Mouse (Mus musculus): ENCODE measurements around the gene Ecsit. TPM values are rescaled to one million over a fixed set of nuclear protein-coding genes. Genes with fewer than 3 reads are reported as not detected.
"Not testable (repeated sequence)": the region's sequence is repeated elsewhere in the genome, so short reads cannot be mapped to it uniquely, and the experiment has no call there.

The Ecsit gene
- total RNA-seq, 2 experiments from 2014 or later = 79.5 to 83.6 TPM

DNA sequence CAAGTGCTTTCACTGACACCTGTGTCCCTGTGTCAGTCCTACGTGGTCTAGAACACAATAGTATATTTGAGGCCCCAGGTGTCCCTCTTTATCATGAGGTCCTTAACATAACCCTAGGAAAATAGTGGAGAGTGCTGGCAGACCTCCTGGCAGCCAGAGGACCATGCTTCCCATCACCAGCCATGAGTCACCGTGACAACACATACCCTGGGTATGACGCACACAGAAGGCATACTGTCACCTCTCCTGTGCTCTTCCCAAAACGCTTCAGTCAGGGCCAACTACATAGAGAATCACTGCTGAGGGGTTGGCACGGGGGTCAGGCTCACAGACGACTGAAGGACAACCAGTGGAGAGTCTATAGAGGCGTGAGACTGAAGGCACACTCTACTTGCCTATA, 4.7 kb upstream of the Ecsit start:
- DNase-seq = no peak

DNA sequence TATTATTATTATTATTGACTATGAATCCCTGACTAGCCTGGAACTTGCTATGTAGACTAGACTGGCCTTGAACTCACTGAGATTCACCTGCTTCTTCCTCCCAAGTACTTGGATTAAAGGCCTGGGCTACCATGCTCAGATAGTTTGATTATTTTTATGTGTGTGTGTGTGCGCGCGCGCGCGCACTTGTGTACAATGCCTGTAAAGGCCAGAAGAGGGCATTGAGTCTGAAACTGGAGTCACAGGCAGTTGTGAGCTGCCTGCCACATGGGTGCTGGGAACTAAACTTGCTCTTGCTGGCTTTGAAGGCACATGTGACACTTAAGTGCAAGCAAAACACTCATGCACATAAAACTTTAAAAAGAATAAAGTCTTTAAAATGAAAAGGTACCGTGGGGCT, 4.0 kb upstream of the Ecsit start:
- DNase-seq = no peak

DNA sequence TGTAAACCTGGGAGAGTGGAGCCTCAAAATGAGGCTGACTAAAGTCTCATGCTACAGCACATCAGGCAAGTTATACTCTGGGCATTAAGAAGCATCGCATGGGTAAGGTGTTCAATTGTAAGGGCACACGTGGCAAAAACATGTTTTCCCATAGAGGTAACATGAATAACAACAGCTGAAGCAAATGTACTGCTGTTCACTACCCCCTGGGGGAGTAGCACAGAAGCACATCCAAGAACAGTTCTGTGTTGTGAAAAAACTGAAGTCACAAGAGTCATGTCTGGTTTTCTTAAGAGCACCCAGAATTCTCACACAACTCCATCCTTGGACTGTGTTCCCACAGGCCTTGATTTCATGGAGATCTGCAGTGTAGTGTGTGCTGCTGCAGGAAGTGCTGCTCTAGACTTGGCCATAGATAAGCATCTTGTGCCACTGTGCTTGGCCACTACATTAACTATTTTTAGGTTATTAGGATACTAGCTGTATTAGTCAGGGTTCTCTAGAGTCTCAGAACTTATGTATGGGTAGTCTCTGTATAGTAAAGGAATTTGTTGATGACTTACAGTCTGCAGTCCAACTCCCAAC, 1.9 kb upstream of the Ecsit start:
- no peak for DNase-seq

DNA sequence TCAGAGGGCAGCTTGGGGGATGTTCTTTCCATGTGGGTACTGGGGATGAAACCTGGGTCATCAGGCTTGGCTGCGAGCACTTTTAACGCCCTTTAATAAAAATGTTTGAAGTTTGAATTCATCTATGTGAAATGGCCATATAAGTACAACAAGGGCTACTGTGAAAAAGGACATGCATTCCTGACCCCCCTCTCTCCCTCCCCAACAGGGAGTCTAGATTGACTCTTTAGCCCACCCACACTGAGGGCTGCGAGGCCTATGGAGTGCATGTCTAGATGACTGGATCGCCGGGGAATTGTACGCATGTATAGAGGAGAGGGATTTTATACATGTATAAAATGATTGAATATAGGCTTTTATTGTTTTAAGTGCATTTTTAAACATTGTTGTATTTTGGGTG, 774 bp upstream of the Ecsit start:
- DNase-seq = no peak

DNA sequence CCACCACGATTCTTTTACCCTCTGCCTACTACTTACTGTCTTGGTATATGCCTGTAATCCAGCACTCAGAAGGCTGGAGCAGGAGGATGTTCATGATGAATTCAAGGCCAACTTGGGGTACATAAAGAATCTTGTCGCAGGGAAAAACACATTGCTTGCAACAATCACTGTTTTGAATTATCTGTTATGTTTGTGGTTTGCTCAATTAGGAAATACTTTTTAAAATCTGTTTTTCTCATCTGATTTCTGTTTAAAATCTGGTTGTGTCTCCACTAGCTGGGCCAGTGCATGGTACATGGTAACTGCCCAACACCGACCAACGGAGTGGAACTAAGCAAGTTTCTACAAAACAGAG, 594 bp downstream of the Ecsit start:
- no peak for DNase-seq

DNA sequence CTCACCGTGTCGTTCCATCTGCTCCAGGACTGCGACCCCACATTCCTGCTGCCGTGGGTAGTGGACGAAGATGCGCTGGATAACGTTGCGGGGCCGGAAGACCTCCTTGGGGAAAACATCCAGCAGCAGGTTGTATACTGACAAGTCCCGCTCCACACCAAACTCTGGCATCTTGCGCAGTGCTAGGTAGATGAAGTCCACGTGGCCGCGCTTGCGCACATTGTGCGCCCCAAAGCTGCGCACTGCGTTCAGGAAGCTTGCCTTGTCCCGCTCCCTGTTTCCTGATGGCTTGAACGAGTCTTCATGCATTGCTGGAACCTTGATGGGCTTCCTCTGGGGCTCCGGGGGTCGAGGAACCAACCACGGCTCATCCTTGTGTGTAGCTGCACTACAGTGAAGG, 9.0 kb downstream of the Ecsit start:
- no peak for DNase-seq

DNA sequence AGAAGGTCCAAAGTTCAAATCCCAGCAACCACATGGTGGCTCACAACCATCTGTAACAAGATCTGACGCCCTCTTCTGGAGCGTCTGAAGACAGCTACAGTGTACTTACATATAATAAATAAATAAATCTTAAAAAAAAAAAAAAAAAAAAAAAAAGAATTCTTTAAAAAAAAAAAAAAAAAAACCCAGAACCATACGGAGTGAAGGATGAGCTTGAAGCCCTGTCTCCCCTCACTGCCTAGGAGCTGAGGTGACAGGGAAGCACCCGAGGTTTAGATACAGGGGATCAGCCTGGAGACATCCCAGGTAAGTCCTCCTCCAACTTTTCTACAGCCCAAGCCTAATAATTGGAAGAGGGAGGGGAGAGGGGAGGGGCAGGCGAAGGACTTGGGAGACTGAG, 9.5 kb downstream of the Ecsit start:
- DNase-seq = not testable (repeated sequence)

DNA sequence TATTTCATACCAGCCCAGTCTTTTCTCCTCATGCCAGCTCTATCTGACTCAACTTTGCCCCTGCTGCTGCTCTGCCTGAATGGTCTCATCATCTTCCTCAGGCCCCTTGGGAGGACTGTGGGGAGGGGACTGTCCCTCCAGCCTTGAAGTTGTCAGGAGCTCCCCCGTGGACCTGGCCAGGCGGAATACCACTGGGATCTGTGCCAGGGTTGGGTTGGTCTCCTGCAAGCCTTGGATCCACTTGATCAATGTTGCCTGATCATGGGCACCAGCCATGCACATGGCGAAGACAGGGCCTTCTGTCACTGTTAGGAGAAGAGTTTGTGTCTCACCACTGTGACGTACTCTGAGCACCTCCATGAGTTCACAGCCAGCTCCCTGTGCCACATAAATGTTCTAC, 13.0 kb downstream of the Ecsit start:
- no peak for DNase-seq

DNA sequence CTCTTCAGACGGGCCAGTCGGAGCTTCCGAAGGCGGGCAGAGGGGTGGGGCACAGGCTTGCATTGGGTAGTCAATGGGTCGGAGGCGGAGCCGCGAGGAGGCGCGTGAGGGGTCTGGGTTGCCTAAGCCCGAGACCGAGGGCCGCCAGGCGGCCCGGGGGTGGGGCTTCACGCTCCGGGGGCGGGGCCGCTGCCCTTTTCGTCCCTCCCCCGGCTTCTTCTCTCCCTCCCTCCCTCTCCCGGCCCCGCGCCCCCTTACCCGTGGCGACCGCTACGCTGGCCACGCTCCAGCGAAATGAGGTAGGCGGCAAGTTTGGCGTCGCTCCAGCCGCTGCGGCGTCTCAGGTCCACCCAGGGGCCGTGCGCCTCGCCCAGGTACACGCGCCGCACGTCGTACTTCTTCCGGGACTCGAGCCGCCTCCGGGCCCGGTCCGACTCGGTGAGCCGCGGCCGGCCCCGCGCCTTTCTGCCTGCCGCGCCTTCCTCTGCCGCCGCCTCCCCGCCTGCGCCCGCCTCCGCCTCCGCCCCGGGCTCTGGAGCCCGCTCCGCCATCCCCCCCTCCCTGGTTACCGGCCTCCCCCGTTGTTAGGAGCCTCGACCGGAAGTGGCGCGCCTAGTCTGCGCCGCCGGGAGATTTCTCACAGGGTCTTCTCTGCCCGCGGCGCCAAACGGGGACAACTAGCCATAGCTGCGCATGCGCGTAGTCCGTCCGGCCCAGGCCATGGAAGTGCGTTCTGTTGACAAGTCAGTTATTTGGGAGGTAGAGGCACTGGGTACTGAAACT, 14.3 kb downstream of the Ecsit start, which contains the start of the genes Gm49318 and Zfp653:
Gm49318 (minus strand) TSS at position 469 of the 783 bp plus-strand sequence.
Zfp653 (minus strand) TSS at position 586 of the 783 bp plus-strand sequence.
- DNase-seq = peak; percentile 96

DNA sequence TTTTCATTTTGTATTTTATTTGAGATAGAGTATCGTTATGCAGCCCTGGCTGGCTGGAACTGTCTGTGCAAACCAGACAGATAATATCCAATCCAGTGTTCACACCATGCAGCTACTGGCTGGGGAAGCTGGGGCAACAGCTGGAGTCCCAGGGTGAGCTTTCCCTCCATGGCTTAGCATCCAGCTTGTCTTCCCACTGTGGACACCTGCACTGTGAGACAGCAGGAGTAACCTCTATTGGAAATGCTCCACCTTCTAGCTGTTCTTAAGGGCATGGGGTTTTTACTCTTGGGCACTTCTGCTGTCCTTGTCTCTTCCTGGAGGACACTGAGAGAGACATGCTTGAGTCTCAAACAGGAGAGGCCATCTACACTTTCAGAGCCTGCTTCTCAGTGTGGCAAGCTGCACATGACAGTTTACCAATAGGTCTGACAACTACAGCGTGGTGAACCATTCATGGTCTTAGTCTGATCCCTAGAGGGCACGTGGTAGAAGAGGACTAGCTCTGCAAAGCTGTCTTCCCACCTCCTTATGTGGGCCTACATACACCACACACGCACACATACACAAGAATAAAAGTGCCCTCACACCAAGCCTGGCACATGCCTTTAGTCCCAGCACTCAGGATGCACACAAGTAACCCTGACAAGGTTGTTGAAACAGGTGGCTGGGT, 15.2 kb downstream of the Ecsit start:
- no peak for DNase-seq

DNA sequence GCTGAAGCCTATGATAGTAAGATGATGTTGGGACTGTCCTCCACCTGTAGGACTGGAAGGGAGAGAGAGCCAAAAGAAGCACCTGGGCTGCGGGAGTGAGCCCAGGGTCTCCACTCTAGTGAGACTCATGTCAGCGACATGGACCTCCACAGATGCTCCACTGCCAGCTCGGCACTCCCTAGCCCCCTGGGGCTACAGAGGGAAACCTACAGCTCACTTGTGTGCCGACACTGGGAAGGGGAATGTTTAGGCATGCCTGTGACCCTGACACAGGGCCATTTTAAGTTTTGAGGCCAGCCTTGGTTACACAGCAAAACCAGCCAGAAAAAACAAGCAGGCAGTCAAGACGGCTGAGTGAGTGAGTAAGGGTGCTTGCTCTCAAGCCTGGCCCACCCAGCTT, 18.0 kb downstream of the Ecsit start:
- DNase-seq = no peak

DNA sequence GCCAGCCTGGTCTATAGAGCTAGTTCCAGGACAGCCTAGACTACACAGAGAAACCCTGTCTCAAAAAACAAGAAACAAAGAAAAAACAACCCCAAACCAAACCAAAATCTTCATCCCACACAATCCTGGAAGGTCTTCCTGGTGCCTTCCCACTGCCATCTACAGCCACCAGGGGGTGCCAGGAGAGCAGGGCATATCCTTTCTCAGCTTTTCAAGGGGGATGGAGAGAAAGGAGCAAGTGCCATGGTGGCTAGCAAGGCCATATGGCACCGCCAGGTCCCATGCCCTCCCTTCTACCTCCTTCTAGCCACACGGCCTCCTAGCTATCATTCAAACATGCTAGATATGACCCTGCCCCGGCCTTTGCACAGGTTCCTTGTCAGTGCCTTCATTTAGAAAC, 18.8 kb downstream of the Ecsit start:
- no peak for DNase-seq

DNA sequence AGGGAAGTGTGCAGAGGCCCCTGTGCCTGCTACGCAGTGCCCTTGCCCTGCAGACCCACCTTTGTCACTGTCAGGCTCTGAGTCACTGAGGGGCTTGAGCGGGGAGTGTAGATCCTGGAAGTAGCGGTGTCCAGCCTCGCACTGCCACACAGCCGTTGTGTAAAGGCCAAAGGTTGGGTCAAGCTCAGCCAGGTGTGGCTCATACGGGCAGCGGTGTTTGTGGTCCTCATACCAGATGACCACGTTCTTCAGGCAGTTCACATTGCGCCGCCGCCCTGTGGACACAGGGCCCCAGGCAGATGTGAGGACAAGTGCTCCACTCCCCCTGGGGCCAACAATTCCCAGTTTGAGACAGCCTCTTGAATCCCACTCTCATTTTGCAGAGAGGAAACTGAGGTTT, 19.6 kb downstream of the Ecsit start:
- DNase-seq = no peak

DNA sequence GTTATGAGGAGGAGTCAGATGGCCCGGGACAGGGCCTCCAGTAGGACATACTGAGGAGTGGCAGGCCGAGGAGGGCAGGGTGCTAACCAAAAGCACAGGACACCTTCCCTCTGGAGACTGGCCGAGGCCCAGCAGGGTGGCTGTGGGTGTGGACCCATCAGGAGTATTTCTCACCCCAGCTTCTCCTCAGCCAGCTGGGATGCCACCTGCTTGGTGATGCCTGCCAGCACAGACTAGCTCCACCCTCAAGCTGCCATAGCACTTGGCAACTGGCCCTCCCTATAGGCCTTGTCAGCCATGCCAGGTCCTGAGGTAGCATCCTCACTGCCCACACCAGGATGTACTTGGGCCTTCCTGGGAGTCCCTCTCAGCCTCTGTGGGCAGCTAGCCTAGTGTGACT, 20.9 kb downstream of the Ecsit start:
- no peak for DNase-seq

DNA sequence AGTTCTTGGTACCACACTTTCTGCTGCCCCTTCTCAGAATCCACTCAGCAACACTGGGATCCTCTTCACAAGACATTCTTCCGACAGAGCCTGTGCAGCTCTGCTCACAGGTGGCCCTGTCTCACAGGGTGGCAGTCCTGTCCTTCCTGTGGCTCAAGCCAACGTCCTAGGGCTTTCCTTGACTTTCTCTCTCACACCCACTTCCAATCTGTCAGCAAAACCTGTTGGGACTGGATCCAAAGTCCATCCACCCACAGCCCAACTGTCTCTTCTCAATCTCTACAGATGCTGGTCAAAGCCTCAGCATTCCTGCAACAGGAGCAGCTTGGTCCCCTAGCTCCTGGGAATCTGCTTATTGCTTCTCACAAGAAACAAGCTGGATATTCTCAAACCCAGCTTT, 23.9 kb downstream of the Ecsit start:
- no peak for DNase-seq

DNA sequence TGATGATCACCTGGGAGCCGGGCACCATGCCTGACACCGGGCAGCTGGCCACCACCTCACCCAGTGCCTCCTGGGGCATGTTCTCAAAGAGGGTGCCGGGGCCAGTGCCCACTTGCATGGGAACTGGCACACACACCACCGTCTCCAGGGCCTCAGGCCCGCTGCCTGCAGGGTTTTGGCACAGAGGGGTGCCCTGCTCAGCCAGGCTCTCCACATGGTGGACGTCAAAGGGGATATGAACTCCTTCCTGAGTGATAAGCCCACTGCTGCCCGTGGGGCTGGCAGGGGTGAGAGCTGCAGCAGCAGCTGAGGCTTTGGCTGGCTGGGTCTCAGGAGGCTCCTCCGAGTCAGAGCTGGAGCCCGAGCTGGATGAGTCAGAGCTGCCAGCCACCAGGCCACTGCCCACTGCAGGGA, 27.2 kb downstream of the Ecsit start:
- no peak for DNase-seq

DNA sequence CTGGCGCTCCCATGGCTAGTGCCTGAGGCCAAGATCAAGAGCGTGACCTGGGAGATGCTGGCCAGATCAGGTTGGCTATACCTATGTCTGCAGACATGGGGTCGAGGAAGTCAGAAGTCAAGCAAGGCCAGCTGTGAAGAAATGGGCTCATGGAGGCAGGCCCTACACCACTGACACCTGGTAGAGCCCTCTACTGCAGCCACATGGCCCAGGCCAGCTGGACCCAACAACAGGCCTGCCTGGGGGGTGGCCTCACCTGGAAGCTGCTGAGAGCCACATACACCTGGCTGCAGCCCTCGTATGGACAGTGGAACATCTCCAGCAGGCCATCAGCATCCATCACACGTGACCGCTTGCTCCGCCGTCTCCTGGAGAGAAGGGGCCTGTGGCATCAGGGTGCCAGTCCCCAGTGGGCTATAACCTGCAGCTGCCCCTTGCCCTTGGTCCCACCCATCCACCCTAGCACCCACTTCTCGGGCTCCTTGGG, 28.2 kb downstream of the Ecsit start:
- DNase-seq = no peak

DNA sequence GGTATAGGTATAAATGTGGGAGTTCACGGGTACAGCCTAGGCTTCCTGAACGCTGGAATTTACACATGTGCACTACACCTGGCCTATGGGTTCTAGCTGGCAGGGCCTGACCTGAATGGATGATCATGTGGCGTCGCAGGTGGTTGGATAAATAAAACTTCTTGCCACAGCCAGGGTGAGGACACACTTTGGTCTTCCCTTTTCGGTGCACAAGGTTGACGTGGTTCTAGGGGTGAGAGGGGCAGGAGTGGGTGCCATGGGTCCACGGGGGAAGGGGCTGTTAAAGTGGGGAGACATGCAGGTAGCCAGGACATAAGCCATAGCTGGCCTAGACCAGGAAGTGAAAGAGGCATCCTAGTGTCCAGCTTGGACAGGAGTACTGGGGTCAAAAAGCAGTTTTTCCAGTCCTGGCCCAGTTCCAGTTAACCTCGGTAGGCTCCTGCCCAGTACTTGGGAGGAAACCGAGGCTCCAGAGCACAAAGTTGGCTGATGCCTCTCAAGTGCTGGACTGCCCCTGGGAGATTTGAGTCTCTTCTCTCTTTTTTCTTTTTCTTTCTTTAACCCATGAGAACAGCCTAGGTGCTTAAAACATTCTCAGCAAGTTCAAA, 28.8 kb downstream of the Ecsit start:
- DNase-seq = no peak

DNA sequence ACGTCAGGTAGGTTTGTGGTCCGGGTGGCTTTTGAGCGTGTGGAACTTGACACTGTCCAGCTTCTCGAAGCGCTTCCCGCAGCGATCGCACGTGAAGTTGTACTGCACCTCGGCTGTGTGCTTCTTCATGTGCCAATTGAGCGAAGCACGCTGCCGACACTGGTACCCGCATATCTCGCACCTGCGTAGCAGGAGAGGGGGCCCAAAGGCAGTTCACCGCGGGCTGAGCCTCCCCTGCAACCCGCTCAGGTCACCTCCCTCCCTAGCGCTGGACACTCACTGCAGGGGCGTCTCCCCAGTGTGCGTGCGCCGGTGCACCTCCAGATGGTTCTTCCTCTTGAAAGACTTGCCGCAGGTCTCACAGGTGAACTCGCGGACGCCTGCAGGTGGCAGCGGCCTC, 29.5 kb downstream of the Ecsit start:
- no peak for DNase-seq

DNA sequence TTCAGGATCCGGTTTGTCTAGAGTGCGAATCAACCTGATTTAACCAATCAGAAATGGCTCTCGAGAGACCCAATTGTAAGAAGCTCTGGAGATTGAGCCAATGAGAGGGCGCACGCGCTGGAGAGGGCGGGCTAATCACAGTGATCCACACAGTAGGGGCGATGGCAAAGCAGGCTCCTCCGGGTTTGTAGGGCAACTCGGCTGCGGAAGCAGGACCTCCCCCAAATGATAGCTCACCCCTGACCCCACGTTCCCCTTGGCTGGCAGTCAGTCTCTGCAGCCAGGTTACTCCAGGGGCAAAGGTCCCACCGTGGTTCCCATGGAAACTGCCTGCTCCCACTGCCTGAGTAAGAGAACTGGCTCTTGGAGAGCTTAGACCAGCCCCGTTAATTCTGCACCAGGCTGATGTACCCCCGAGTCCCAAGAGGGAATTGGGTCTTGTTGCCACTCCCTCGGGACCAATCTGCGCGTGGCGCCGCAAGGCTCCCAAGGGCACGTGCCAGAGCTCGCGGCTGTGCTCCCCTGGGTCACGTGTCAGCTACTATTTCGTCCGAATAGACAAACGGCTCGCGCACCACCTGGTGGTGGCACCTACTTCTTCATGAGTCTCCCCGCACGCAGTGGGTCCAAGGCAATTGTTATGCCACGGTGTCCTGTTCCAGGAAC, 30.7 kb downstream of the Ecsit start:
- DNase-seq = no peak

DNA sequence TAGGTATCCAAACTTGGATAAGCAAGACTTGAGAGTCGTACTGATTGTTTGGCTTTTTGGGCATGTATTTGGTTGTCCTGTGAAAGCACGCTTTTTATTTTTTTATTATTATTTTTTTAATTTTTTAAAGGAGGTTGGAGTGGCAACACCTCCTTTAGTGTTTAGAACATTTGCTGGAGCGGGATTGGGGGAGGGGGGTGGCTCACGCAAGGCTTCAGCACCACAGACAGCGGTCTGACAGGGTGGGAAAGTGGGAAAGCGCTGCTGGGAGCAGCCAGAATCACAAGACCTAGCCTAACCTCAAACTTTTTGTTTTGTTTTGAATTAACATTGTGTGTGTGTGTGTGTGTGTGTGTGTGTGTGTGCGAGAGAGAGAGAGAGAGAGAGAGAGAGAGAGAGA, 31.6 kb downstream of the Ecsit start:
- no peak for DNase-seq

DNA sequence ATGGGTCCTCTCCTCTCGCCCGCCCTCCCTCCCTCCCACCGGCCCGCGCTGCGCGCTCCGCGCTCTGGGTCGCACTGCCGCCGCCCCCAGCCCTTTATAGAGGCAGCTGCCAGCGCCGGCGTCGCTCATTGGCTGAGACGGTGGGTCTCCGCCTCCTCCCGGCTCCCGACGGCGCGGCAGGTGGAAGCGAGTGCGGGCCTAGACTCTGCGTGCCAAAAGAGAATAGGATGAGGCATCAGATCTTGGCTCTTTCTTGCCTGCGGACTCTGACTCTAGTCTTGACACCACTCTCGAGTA, 33.3 kb downstream of the Ecsit start, which contains the start of gene Elavl3:
Elavl3 (minus strand) TSS at position 66 of the 297 bp plus-strand sequence.
- no peak for DNase-seq

Data from gastrocnemius, postnatal 25 days (tissue).